Mouse (Mus musculus): ENCODE measurements at regions not wholly inside any gene's neighbourhood (a gene's known extent, or its start where the extent isn't known, plus 50 kb on each side); places are given as distances from the start of the nearest gene placed in this dataset.
A peak's percentile ranks its signal among the peaks of the same experiment; 100 is the strongest.

DNA sequence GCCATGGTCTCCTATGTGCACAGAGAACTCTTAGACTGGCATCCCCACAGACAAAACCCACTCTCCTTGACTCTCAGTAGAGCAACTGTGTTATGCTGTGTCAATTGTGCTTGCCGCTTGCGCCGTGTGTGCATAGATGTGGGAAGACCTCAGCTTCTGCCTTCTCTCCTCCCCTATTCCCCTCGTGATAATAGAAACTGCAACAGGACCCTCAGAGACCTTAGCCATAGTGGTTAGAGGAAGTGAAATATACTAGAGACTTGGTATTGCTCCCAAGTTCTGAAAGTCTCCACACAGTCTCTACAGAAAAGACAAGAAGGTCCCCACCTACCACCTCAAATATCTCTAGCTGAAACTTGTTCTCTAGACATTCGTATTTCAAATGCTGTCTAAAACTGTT, 188.2 kb upstream of the Hmga2 start:
- Histone ChIP-seq H3K36me3 (no peaks in the 10 kb centered on the region), H3K27me3 (replicated peaks) (no peaks in the 10 kb centered on the region), H3K9ac (no peak overlapping the region), H3K4me1 (no peaks in the 10 kb centered on the region), H3K4me3 (replicated peaks) (no peak overlapping the region), H3K27ac (no peak overlapping the region), H3K4me2 (no peak overlapping the region), H3K9me3 (no peaks in the 10 kb centered on the region)
- no peak for ATAC-seq (ENCODE audit: insufficient read depth, low FRiP score, low read depth)
- WGBS: 79% methylated on average over 5 of the region's 5 CpGs

DNA sequence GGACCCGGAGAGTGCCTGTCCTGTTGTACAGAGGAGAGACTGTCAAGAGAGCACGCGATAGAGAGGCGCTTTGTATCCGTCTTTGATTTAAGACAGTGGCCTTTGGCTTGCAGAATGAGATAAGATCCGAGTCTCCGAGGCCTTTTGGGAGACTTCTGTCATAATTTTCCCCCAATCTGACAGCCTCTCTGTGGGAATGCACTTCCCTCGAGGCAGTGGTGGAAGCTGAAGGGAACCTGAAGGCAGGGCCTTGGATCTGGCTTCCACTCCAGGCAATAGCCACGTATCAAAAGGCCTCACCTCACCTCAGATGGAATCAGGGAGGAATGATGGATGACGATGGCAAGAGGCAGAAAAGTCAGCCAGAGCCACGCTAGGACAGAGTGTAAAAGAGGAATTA, 187.1 kb upstream of the Hmga2 start:
- Histone ChIP-seq H3K36me3 (no peaks in the 10 kb centered on the region), H3K4me1 (no peaks in the 10 kb centered on the region), H3K4me3 (replicated peaks) (no peak overlapping the region), H3K9me3 (no peaks in the 10 kb centered on the region), H3K27ac (no peak overlapping the region), H3K9ac (no peak overlapping the region), H3K4me2 (no peak overlapping the region), H3K27me3 (replicated peaks) (no peaks in the 10 kb centered on the region)
- WGBS: 59% methylated on average over 11 of the region's 11 CpGs
- no peak for ATAC-seq (ENCODE audit: insufficient read depth, low FRiP score, low read depth)

DNA sequence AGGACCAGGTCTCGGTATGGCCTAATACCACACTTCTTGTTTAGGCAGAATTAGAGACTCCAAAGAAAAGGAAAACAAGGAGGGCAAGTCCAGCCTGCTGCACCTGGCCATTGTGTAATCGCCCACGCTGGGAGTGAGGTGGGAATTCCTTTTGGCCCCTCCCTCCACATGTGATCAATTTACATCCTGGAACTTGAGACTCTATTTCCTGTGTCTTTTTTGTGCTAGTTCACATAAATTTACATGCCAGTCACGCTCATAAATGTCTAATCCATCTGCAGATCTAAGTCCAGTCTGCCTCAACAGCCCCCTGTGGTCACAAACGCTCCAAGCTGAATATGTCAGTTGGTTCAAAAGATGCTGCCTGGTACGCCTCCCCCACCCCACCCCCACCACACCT, 184.2 kb upstream of the Hmga2 start:
- Histone ChIP-seq H3K27ac (no peak overlapping the region), H3K9ac (no peak overlapping the region), H3K36me3 (no peaks in the 10 kb centered on the region), H3K9me3 (no peaks in the 10 kb centered on the region), H3K27me3 (replicated peaks) (no peaks in the 10 kb centered on the region), H3K4me3 (replicated peaks) (no peak overlapping the region), H3K4me2 (no peak overlapping the region), H3K4me1 (no peaks in the 10 kb centered on the region)
- no peak for ATAC-seq (ENCODE audit: insufficient read depth, low FRiP score, low read depth)
- 50% methylated on average over 6 of the region's 6 CpGs for WGBS

DNA sequence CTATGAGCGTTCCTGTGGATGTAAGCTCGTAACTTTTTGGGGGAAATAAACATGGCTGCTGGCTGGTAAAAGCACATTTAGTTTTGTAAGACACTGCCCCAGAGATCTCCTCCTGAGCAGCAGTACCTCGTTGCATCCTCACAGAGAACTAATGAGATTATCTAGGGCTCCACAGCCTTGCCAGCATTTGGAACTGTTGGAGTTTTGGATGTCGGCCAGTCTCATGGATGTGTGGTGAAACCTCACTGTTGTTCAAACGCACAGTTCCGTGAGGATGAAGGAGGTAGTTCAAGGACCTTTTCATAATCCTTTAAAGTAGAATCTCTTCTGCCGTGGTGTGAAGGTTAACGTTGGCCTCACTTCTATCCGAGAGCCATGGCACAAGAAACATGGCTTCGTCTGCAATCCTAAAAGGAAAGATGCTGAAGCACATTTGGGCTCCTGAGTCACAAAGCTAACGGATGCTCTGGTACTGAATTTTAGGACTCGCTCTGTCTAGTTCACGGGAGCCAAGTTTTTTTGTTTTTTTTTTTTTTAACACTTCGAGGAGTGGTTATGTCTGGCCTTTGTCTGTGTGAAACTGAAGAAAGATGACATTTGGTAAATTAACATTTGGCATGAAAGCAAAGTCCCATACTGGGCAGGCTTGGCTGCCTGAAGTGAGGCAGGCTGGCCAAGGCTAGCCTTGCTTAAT, 179.1 kb upstream of the Hmga2 start:
- no peak for ATAC-seq (ENCODE audit: insufficient read depth, low FRiP score, low read depth)
- no peak overlapping the region for H3K9ac ChIP-seq
- H3K4me3 ChIP-seq (replicated peaks): no peak overlapping the region
- H3K27me3 ChIP-seq (replicated peaks): no peaks in the 10 kb centered on the region
- no peaks in the 10 kb centered on the region for H3K9me3 ChIP-seq
- H3K4me2 ChIP-seq: no peak overlapping the region
- H3K27ac ChIP-seq: no peak overlapping the region
- H3K36me3 ChIP-seq: no peaks in the 10 kb centered on the region
- peaks cover 6% of the 10 kb centered on the region; the same call in 1 of the 2 replicates for H3K4me1 ChIP-seq
- 60% methylated on average over 14 of the region's 14 CpGs for WGBS

DNA sequence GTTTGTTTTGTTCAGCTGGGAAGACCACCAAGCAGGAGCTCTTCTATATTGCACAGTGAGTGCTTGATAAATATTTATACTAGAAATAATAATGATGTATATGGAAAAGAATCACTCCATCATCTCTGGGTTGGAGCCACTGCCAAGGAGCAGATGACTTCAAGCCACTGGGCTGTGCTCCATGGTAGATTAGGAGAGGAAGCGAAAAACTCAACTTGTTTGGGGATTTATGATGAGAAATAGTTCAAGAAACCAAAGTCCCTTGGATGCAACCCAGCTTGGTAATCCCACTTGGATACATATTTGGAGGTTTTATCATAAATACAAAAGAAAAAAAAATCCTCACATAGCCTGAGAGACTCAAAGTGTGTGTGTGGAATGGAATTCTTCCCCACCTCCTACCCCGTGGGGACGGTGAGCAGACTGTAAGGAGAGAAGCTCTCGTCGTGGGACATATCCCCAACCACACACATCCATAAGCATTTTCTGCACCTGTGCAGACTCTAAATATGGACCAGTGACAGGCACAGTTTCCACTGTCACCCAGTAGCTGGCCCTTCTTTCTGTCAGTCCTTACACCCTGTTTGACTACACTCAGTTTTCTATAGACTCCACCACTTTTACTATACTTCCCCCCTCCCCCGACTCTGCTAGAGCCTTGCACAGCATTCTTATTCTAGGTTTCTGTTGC, 176.4 kb upstream of the Hmga2 start:
- no peaks in the 10 kb centered on the region for H3K27me3 ChIP-seq (replicated peaks)
- no peaks in the 10 kb centered on the region for H3K9me3 ChIP-seq
- no peaks in the 10 kb centered on the region for H3K36me3 ChIP-seq
- H3K27ac ChIP-seq: peak overlapping the region; percentile 58; the same call in 1 of the 2 replicates
- ATAC-seq (ENCODE audit: insufficient read depth, low FRiP score, low read depth): peak; percentile 56; the same call in 1 of the 2 replicates
- H3K4me2 ChIP-seq: peak overlapping the region; percentile 24; the same call in 1 of the 2 replicates
- peaks cover 14% of the 10 kb centered on the region; the same call in 1 of the 2 replicates for H3K4me1 ChIP-seq
- no peak overlapping the region for H3K9ac ChIP-seq
- 49% methylated on average over 6 of the region's 6 CpGs for WGBS
- no peak overlapping the region for H3K4me3 ChIP-seq (replicated peaks)

DNA sequence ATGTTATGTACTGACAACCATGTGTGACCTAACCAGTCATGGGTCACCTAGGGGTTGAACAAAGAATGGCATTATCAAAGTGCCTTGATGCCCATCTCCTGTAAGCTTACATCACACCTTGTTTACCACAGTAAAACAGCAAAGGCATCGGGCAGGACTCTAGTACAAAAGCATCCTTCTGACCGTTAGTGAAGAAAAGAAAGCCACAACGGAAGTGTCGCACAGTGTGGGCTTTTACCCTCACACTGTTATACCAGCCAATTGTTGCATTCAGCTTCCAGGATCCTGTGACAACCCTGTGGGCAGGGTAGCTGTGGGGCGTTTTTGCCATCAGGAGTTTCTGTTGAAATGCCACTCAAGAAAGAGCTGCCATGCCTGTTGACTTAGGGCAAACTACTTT, 175.6 kb upstream of the Hmga2 start:
- Histone ChIP-seq H3K4me3 (replicated peaks) (no peak overlapping the region), H3K4me2 (no peak overlapping the region), H3K9me3 (no peaks in the 10 kb centered on the region), H3K9ac (no peak overlapping the region), H3K4me1 (peaks cover 17% of the 10 kb centered on the region; the same call in 1 of the 2 replicates), H3K27ac (no peak overlapping the region), H3K36me3 (no peaks in the 10 kb centered on the region), H3K27me3 (replicated peaks) (no peaks in the 10 kb centered on the region)
- ATAC-seq (ENCODE audit: insufficient read depth, low FRiP score, low read depth): no peak
- WGBS: 90% methylated on average over 5 of the region's 5 CpGs

GRCm38 (mm10) chr10:120650336-120650735, 174.1 kb upstream of the Hmga2 start:
- Histone ChIP-seq H3K27me3 (replicated peaks) (no peaks in the 10 kb centered on the region), H3K36me3 (no peaks in the 10 kb centered on the region), H3K9me3 (no peaks in the 10 kb centered on the region), H3K9ac (no peak overlapping the region), H3K27ac (no peak overlapping the region), H3K4me3 (replicated peaks) (no peak overlapping the region), H3K4me1 (peaks cover 16% of the 10 kb centered on the region), H3K4me2 (no peak overlapping the region)
- 96% methylated on average over 9 of the region's 9 CpGs for WGBS
- ATAC-seq (ENCODE audit: insufficient read depth, low FRiP score, low read depth): no peak

DNA sequence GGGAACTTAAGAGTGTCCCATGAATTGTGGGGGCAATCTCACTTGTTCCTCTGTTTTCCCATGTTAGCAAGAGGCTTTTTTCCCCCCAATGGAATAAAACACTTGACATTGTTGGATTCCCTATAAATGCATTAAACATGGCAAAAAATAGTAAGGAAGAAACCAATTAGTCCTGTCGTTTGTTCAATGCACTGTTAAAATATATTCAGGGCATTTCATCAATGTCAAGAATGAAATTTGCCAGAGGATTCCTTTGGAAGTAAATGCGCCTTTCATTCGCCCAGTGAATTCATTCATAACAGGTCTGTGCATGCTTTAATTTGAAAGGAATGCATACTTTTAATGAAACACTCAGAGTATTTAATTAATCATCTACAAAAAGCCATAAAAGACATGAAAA, 172.5 kb upstream of the Hmga2 start:
- 53% methylated on average over 3 of the region's 3 CpGs for WGBS
- ATAC-seq (ENCODE audit: insufficient read depth, low FRiP score, low read depth): no peak
- H3K9ac ChIP-seq: no peak overlapping the region
- H3K27ac ChIP-seq: no peak overlapping the region
- H3K4me3 ChIP-seq (replicated peaks): no peak overlapping the region
- no peaks in the 10 kb centered on the region for H3K9me3 ChIP-seq
- H3K36me3 ChIP-seq: no peaks in the 10 kb centered on the region
- H3K4me2 ChIP-seq: no peak overlapping the region
- peaks cover 13% of the 10 kb centered on the region; the same call in 1 of the 2 replicates for H3K4me1 ChIP-seq
- no peaks in the 10 kb centered on the region for H3K27me3 ChIP-seq (replicated peaks)

GRCm38 (mm10) chr10:120648031-120648430, 171.8 kb upstream of the Hmga2 start:
- Histone ChIP-seq H3K9me3 (no peaks in the 10 kb centered on the region), H3K4me1 (peaks cover 13% of the 10 kb centered on the region; the same call in 1 of the 2 replicates), H3K36me3 (no peaks in the 10 kb centered on the region), H3K9ac (no peak overlapping the region), H3K27ac (no peak overlapping the region), H3K27me3 (replicated peaks) (no peaks in the 10 kb centered on the region), H3K4me2 (no peak overlapping the region), H3K4me3 (replicated peaks) (no peak overlapping the region)
- WGBS: 51% methylated on average over 7 of the region's 7 CpGs
- ATAC-seq (ENCODE audit: insufficient read depth, low FRiP score, low read depth): no peak

DNA sequence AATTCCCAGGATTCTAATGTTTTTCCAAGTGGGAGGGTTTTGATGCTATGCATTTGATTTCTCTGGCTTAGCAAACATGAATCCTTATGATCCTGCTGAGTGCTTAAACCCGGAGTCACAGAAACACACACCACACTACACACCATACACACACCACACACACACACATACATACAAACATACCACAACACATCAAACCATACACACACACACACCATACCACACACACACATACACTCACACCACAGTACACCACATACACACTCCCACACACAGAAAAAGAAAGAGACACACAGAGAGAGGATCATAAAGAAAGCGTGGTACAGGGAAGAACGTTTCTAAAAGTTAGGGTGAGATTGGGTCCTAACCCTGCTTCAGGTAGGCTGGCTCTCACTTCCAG, 171.1 kb upstream of the Hmga2 start:
- Histone ChIP-seq H3K9me3 (no peaks in the 10 kb centered on the region), H3K27ac (peak overlapping the region; percentile 71), H3K36me3 (no peaks in the 10 kb centered on the region), H3K27me3 (replicated peaks) (no peaks in the 10 kb centered on the region), H3K9ac (no peak overlapping the region), H3K4me1 (peaks cover 11% of the 10 kb centered on the region; the same call in 1 of the 2 replicates), H3K4me2 (peak overlapping the region; percentile 36), H3K4me3 (replicated peaks) (no peak overlapping the region)
- no peak for ATAC-seq (ENCODE audit: insufficient read depth, low FRiP score, low read depth)
- 29% methylated on average over 3 of the region's 3 CpGs for WGBS

DNA sequence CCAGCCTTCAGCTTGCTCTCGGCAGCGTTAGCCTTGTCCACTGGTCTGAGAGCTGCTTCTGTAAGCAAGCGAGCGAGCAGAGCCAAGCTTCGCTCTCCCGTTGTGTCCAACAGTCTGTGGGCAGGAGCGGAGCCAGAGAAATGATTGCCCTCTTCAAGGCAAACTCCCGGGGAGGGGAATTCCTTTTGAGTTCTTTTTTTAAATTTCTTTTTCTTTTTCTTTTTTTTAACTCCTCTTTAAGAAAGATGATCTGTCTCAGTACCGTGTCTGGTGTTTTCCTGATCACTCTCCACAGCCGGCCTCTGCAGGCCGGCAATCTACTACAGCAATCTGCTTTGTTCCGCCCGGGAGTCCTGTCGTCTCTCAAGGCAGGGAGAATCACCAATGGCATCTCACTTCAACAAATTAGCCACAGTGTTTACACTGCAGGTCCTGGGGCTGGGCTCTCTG, 170.6 kb upstream of the Hmga2 start:
- no peak overlapping the region for H3K9ac ChIP-seq

GRCm38 (mm10) chr10:120640847-120641246, 164.6 kb upstream of the Hmga2 start:
- no peak overlapping the region for H3K4me2 ChIP-seq
- WGBS: 27% methylated on average over 5 of the region's 5 CpGs
- H3K4me3 ChIP-seq (replicated peaks): no peak overlapping the region
- H3K9me3 ChIP-seq: no peaks in the 10 kb centered on the region
- no peaks in the 10 kb centered on the region for H3K27me3 ChIP-seq (replicated peaks)
- no peak overlapping the region for H3K9ac ChIP-seq
- 0 out of 2 replicates have a peak, but pooled peaks cover 6% of the 10 kb centered on the region for H3K4me1 ChIP-seq
- no peaks in the 10 kb centered on the region for H3K36me3 ChIP-seq
- ATAC-seq (ENCODE audit: insufficient read depth, low FRiP score, low read depth): no peak
- no peak overlapping the region for H3K27ac ChIP-seq

More for the DNA sequence above, 170.6 kb upstream of the Hmga2 start:
- ATAC-seq (ENCODE audit: insufficient read depth, low FRiP score, low read depth): peak; percentile 27; the same call in 1 of the 2 replicates
- 10% methylated on average over 14 of the region's 14 CpGs for WGBS
- H3K27me3 ChIP-seq (replicated peaks): no peaks in the 10 kb centered on the region
- H3K9me3 ChIP-seq: no peaks in the 10 kb centered on the region
- no peaks in the 10 kb centered on the region for H3K36me3 ChIP-seq
- peak overlapping the region; percentile 36 for H3K4me2 ChIP-seq
- peaks cover 11% of the 10 kb centered on the region; the same call in 1 of the 2 replicates for H3K4me1 ChIP-seq
- H3K27ac ChIP-seq: peak overlapping the region; percentile 71
- H3K4me3 ChIP-seq (replicated peaks): no peak overlapping the region
